Mouse (Mus musculus): ENCODE measurements around the gene Mfsd12.

The Mfsd12 gene

DNA sequence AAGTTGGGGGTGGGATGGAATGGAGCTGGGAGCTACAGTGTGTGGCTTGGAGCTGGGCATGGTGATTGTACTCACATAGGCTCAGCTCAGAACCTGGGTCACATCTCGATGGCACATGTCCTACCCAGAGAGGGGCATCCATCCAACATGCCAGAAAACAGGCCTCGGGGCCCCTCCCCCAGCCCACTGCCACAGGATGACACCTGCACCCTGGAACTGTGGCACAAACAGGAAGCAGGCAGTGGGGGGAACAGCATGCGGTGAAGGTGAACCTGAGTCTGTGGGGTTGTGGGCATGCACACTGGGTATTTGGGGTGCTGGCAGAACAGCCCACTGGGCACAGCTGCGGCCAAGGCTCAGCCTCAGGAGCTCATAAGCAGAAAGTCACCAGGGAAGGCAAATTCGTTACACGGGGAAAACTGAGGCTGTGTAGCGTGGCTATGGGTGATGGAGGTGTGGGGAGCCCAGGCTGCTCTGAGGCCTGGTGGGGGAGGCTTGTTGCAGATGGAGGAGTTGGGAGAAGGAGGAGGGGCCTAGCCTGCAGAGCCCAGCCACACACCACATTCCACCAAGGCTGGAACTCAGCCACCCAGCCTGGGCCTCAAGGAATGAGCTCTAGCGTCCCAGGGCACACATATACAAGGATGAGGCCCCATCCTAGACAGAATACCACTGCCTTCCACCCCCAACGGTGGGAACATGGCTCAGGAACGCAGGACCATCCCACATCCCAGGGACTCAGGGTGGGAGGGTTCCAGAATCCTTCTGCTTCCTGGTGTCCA, 27.9 kb upstream of the Mfsd12 start:
- DNase-seq (ENCODE audit: low spot score) = no peak

DNA sequence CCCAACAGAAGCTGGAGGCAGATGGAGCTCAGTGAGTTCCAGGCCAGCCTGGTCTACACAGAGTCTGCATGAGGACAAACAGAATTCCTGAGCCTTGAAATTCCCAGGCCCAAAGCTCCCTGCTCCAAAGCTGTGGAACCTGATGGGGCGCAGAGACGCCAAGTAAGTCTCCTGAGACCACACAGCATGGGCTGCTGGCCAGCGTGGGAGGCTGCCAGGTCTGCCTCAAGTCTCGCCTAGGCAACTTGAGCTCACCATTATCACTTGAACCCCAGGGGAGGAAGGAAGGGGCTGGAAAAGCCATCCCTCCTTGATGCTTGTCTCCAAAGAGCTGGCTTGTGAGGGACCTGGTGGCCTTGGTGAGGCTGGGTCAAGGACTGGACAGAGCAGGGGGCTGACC, 27.3 kb upstream of the Mfsd12 start:
- DNase-seq (ENCODE audit: low spot score) = no peak

DNA sequence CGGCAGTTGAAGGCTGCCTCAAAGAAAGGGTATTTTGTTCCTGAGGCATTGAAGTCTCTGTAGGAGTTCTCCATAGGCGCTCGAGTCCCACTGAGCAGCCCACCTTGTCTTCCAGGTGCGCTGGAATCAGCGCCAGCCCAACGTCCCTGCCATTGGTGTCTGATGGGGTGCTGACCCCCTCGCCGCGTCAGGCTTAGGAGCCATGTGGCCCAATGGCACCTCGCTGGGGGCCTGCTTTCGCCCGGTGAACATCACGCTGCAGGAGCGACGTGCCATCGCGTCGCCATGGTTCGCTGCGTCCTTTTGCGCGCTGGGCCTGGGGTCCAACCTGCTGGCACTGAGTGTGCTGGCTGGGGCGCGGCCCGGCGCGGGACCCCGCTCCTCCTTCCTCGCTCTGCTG, 25.0 kb upstream of the Mfsd12 start:
- no peak for DNase-seq (ENCODE audit: low spot score)

DNA sequence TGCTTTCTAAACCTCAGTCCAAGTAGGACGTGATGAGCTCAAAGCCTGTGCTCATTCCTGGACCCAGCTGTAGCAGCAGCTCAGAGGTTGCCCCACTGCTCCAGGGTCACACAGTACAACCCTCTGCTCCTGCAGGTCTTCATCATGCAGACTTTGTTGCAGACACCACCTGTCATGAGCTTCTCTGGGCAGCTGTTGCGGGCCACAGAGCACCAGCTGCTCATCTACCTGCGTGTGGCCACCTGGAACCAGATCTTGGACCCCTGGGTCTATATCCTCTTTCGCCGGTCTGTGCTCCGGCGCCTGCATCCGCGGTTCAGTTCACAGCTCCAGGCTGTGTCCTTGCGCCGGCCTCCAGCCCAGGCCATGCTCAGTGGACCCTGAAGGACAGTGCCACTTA, 23.0 kb upstream of the Mfsd12 start:
- no peak for DNase-seq (ENCODE audit: low spot score)

DNA sequence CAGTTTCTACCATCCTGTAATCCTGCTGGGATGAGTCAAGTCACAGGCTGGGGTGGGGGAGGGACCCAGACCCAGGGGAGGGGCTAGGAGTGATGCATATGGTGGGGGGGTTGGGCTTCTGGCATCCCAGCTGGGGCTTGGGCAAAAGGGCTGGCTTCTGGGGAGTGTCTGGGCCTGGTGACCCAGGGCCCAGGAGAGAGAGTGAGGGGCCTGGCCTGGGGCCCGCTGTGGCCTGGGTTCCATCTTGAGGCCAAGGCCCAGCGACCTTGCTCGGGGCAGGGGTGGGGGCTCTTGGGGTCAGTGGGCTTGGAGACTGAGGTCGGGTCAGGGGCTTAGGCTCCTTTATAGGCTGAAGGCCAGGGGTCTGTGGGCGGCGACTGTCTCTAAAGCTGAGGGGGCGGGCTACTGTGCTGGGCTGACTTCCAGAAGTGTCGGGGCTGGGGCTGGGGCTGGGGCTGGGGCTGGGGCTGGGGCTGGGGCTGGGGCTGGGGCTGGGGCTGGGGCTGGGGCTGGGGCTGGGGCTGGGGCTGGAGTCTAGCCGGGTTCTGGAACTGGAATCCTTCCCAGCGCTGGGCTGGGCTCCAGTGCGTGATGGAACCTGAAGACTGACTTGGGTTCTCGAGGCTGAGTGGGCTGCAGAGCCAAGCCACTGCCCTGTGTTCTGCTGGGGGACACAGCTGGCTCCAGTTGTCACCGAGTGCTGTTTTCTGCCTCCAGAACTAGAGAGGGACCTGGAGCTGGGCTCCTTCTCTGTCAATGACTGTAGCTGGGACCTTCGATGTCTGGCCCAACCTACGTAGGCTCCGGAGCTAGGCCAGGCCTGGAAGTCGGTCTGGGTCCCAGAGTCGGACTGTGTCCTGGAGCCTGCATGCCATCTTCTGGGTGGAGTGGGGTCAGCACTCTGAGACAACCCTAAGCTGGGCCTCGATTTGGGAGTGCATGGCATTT, 21.6 kb upstream of the Mfsd12 start:
- DNase-seq (ENCODE audit: low spot score) = no peak

DNA sequence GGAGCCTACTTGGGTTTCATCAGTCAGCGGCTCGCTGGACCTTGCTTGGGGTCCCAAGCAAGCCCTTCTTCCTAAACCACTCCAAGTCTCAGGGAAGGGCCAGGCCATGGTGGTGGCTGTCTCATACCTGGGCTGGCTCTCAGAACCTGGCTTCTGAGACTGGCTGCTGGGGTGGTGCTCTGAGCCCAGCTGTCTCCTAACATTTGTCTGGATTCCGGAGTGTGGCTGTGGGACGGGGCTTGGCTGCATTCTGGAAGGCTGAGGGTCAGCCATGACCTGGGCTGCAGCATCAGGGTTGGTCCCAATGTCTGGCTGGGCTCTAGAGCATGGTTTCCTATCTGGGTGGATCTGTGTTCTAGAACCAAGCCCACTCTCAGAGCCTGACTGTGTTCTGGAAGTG, 20.7 kb upstream of the Mfsd12 start:
- DNase-seq (ENCODE audit: low spot score) = no peak

DNA sequence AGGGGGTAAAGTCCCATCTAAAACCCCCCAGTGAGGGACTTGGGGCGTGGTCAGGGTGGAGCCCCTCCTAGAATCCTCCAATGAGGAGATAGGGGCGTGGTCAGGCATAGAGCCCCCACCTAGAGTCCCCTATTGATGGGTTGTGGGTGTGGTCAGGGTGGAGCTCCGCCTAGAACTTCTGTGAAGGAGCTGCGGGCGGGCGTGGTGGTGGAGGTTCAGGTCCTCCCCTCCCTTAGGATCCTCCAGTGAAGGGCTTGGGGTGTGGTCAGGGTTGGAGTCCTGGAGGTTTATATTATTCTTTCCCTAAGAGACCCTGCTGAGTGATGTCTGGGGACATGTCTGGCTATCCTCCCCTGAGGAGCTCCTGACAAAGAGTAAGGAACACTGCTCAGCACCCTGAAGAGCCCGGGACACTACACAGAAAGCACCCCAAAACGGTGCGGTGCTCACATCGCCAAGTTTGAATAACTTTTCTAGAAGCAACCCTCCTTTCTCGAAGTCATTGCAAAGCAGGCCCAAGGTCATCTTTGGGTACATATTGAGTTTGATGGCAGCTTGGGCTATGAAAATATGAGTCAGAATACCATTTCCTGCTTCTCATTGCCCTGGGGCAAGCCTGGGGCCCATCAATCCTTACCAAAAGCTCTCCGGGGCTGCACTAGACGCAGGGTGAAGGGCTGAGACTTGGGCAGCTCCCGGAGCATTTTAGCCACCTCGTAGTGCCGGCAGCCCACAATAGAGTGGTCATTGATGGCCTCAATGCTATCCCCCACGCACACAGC, 16.5 kb upstream of the Mfsd12 start:
- DNase-seq (ENCODE audit: low spot score) = no peak

DNA sequence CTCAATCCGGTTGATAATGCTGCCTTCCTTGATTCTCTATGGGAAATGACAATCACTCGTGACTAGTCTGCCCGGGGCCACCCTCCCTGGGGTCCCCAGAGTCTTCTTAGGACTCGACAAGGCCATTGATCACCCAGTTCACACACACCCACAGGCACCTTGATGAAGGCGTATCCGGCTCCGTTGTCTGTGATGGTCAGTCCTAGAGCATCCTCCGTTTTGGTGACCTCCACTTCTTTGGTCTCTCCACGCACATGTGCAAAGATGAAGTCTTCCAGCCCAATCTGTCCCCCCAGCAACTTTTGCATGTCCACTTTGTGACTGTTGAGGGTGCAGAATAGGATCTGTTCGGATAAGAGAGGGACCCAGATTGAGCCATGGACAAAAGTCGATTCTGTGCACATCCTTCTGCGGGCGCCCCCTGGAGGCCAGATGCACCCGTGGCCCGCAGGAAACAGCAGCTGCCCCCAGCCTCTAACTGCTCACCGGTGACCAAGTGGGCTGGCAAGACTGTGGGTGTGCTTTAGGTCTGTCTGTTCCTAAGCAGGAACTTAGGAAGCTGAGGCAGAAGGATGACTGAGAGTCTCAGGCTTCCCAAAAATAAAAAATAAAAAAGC, 15.8 kb upstream of the Mfsd12 start:
- peak; percentile 75 for DNase-seq (ENCODE audit: low spot score)

DNA sequence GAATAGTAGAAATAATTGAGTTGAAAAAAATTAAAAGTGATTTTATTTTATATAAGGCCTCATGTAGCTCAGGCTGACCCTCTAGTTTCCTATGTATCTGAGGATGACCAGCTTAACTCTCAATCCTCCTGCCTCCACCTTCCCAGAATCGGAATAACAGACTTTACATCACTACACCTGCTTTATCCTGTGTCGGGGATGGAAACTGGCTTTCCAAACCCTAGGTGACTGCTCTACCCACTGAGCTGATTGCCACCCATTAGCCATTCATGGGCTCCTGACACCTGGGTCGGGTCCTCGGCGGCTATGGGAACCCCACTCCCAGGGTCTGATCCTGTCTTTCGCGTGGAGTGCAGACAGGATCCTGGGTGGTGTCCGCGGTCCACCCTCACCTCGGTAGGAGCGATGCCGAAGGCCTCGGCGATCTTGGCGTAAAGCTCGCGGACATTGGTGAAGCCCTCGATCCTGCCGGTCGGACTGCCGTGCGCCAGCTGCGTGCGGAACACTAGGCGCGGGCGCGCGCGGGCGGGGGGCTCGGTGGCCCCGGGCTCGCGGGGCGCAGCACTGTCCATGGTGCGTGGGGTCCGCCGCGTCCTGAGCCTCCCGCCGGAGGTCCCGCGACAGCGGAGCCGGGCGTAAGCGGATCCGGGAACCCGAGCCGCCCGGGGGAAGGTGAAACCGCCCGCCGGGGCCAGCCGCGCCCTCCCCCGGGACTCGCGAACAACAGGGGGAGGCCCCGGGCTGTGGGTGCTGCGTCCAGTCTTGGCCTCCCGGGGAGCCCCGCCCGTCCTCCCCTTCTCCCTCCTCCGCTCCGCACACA, 14.4 kb upstream of the Mfsd12 start, which contains the start of gene Gipc3:
Gipc3 (minus strand) TSS at position 581 of the 820 bp plus-strand sequence.
- no peak for DNase-seq (ENCODE audit: low spot score)

DNA sequence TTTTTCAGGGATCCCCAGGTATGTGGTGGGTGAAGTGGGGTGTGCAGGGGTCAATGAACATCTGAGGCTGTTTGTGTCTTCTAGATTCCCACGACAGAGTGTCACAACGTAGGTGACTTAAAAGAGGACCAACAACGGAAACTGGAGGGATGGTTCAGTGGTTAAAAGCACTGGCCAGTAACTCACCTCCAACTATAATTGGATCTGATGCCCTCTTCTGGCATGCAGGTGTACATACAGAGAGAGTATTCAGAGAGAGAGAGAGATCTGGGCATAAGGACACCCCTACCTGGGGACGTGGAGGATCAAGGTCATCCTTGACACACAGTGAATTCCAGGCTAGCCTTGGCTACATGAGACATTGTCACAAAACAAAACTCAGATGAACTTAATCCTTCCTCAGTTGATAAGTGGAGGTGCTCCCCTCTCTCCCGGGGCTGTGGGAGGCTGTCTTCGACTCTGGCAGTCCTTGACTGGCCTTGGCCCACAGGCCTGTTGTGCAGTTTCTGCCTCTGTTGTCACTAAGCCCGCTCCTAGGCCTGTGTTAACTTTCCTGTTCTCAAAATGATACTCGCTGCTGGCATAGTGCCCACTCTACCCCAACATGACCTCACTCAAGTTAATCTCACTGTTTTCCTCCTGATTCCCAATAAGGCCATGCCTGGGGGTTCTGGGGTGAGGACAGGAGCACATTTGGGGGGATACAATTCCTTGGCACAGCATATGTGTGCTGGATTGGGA, 12.7 kb upstream of the Mfsd12 start:
- DNase-seq (ENCODE audit: low spot score) = no peak

DNA sequence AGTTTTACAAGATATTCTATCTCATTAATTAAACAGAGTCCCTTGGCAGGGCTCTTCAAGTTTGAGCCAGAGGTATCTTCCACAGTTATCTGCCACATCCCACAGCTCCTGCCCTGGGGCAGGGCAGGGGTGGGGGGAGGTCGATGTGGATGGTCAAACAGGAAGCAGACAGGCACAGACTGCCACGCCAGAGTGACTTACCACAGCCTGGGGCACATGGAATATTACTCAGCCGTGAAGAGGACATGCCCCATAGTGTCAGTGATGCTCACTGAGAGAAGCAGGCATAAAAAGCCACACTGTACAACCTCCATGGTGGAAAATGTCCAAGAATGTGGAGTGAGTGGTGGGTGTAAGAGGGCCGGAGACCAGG, 12.1 kb upstream of the Mfsd12 start:
- no peak for DNase-seq (ENCODE audit: low spot score)

DNA sequence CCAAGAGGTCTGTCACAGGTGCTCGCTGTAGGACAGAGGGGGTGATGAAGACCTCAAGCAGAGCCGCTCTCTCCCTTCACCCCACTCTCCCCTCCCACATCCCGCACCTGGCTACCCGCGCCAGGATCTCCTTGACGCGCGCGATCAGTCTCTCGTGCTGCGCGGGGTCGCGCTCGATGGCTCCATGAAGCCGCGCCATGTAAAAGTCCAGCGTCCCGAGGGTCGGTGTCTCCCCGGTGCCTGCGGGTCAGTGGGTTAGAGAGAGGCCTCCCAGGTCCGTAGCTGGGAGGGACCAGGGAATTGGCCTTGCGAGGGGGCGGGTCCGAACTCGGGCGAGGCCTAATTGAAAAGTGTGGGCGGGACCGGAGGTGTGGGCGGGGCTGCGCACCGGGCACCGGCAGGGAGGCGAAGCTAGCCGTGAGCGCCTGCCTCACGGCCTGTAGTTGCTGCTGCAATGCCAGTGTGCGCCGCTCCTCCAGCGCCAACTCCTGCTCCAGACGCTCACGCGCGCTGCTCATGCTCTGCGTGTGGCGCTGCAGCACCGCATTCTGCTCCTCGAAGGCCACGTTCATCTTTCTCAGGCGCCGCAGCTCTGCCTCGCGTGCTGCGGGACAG, 10.7 kb upstream of the Mfsd12 start:
- DNase-seq (ENCODE audit: low spot score) = peak; percentile 49

DNA sequence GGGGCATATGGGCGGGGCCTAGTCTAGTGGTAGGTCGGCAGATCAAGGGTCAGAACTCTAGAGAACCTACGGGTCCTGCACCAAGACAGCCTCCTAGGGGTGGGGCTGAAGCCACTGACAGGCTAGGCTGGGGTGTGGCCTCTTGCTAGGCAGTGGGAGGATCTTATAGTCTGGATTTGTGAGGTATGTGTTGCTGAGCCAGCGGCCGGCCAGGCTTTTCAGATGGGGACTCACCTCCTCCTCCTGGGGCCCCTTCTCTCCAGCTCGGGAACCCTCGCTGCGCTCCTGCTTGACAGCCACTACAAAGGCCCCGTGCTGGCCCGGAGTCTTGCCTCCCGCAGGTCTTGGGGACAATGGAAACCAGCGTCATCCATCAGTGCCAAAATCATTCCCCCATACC, 8.1 kb upstream of the Mfsd12 start:
- DNase-seq (ENCODE audit: low spot score) = no peak

DNA sequence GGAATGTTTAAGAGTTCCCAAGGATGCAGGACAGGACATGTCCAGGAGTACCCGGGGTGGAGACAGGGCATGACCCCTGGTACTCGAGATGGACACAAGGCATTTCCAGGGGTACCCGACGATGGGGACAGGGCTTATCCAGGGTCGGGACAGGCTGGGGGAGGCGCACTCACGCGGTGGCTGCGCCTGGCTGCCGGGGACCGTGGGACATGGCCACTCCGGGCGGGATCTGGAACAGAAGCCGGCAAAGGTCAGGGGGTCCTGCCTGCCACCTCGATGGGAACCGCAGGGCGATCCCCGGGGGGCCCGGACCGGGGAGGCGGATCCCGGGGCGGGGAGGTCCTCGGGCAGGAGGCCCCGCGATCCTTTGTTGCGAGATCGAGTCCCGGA, 7.3 kb upstream of the Mfsd12 start:
- DNase-seq (ENCODE audit: low spot score) = no peak

DNA sequence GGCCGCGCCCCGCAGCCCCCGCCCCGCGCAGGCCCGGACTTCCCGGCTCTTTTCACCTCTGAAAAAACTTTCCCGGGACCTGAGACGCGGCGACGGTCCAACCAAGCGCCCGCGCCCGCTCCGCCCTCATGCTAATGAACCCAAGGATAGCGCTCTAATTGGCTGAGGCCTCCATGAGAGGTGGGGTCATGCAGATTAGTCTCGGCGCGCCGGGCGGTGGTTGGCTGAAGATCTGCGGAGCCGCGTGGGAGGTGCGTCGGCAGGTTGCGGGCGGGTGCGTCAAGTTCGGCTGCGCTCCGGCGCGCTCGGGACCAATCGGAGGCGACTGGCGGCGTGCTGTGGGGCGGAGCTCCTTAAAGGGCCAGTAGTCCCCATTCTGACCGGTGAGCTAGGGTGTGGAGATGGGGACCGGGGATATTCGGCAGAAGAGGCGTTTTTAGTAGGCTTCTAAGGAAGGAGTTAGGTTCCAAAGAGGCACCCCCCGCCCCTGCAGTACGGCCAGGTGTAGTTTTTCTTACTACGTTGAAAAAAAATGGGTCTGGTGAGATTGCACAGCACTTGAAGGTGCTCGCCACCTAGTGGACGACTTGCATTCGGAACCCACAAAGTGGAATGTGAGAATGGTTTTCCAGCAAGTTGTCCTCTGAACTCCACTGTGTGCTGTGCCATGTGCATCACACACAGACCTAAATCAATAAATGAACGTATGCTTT, 6.8 kb upstream of the Mfsd12 start, which contains the start of gene Hmg20b:
Hmg20b (minus strand) TSS at position 130 of the 713 bp plus-strand sequence.
- peak; percentile 96 for DNase-seq (ENCODE audit: low spot score)

DNA sequence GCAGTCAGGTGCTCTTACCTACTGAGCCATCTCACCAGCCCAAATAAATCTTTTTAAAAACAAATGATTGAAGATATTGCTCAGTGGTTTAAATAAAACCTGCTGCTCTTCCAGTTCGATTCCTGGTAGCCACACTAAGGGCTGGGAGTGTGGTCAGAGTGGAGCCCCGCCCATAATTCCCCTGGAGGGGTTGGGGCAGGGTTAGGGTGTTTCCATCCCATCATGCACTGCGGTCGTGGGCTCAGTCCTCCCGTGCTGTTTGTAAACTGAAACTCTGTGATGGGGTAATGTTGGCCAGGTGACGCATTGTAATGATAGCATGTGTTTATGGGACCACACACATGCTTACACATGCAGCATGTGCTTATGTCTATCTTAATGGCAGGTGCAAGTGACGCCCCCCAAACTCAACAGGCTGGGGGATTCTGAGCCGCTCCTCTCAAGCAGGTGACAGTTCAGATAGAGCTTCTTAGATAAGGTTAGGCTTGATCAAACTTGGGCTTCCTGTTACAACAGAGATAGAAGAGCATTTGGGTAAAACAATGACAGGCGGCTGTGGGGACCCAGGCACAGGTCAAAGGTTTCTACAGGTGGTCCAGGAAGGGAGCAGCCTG, 5.5 kb upstream of the Mfsd12 start:
- DNase-seq (ENCODE audit: low spot score) = no peak

DNA sequence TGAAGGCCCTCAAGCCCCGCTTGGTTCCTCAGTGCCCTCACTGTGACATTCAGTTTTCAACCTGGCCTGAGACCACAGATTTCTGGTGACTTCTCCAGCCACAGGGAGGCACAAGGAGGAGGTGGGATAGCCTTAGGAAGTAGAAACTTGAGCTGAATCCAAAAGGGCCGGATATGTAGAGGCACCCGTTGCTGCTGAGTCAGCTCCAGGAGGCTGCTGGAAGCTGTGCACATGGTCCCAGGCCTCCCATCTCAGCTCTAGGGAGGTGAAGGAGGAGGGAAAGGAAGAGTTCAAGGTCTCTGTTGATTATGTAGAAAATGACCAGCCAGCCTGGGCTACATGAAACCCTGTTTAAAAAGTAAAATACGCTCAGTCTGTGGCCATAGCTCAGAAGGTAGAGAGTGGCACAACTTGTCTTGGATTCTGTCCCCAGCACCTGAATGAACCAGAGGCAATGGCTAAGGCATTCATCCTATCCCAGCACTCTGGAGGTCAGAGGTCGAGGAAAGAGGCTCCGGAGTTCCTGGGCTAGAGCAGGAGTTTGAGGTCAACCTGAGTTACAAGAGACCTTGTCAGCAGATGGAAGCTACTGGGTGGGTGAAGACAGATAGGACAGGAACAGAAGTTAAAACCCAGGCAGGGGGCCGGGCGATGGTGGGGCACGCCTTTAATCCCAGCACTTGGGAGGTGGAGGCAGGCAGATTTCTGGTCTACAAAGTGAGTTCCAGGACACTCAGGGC, 2.4 kb upstream of the Mfsd12 start:
- DNase-seq (ENCODE audit: low spot score) = no peak

DNA sequence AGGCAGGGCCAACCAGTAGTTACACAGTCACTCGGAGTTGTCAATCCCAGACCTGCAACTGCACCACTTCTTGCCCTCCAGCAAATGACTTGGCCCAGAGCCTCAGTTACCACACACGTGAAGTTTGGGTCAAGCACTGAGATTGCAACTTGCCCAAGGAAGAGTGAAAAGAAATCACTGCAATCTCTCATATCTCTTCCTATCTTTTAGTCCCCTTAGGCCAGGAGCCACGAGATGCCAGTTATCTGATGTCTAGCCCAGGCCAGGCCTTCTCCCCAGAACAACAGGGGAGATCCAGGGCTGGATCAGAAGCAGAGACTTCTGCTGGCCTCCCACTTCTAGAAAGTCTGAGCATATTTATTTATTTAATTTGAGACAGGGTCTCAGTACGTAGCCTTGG, 1.8 kb upstream of the Mfsd12 start:
- no peak for DNase-seq (ENCODE audit: low spot score)

Measured in urinary bladder, postnatal 25 days (tissue).